Mouse (Mus musculus) kidney, postnatal 0 days (tissue): ENCODE results near the gene Pgd. TPM values are rescaled to one million over a fixed set of nuclear protein-coding genes. Genes with fewer than 3 reads are reported as not detected.

ENCODE experiments used
- ATAC-seq: fragments of 200-750 bp; cut with Nextera tagmentation; replicated peaks from 2 replicates; pipeline ENCODE4 v1.8.0; 2017; ENCODE audit warnings: low read depth, moderate number of reproducible peaks, moderate TSS enrichment, moderate library complexity; ENCODE audit not compliant: low FRiP score
- DNase-seq: peaks from one replicate; pipeline ENCODE4 v3.0.0-alpha.2; 2016; ENCODE audit warnings: low spot score
- H3K27ac ChIP-seq: fragments of 300-500 bp; sonication (generic); 2 replicates; pipeline ENCODE4 v1.5.1; 2014; ENCODE audit warnings: mild to moderate bottlenecking
- H3K27me3 ChIP-seq: fragments of 300-500 bp; sonication (generic); 2 replicates; pipeline ENCODE4 v1.6.1; 2014; ENCODE audit warnings: low read length, mixed read lengths; ENCODE audit not compliant: insufficient read depth
- H3K36me3 ChIP-seq: fragments of 300-500 bp; sonication (generic); 2 replicates; pipeline ENCODE4 v1.6.1; 2014; ENCODE audit warnings: low read length, mixed read lengths; ENCODE audit not compliant: insufficient read depth
- H3K4me1 ChIP-seq: fragments of 300-500 bp; sonication (generic); replicated peaks from 2 replicates; pipeline ENCODE4 v1.6.1; 2014; ENCODE audit warnings: antibody characterized with exemption, low read length, mixed read lengths; ENCODE audit not compliant: insufficient read depth
- H3K4me2 ChIP-seq: fragments of 300-500 bp; sonication (generic); 2 replicates; pipeline ENCODE4 v1.6.1; 2014; ENCODE audit warnings: mild to moderate bottlenecking, low read length, moderate library complexity, mixed read lengths
- H3K4me3 ChIP-seq: fragments of 300-500 bp; sonication (generic); replicated peaks from 2 replicates; pipeline ENCODE4 v1.5.1; 2014; ENCODE audit warnings: low read depth, low read length
- H3K9ac ChIP-seq: fragments of 300-500 bp; sonication (generic); 2 replicates; pipeline ENCODE4 v1.6.1; 2014; ENCODE audit warnings: low read depth, low read length
- H3K9me3 ChIP-seq: fragments of 300-500 bp; sonication (generic); replicated peaks from 2 replicates; pipeline ENCODE4 v1.6.1; 2016; ENCODE audit warnings: low read length, inconsistent platforms, mixed read lengths
- CTCF ChIP-seq: IDR thresholded peaks from 2 replicates; pipeline ENCODE4 v1.5.1; 2016; ENCODE audit warnings: antibody characterized with exemption, low read depth, mild to moderate bottlenecking, moderate library complexity
- WGBS: fragments of 180-500 bp; shearing (Covaris S2); extraction: QIAGEN DNeasy Blood & Tissue Kit; methylation state at CpG from one replicate; pipeline ENCODE4 v1.1.7; 2014; 5-methylcytosine and 5-hydroxymethylcytosine counted together
- polyA plus RNA-seq: library from polyadenylated mRNA; unstranded; fragments of >200 nt; fragmentation: Nextera tagmentation; extraction: Ambion mirVana; gene quantifications from 2 replicates; pipeline ENCODE4 v1.2.1, GENCODE M21; 2015

The Pgd gene
- polyA plus RNA-seq, 1 experiment from 2014 or later = 95.4 TPM

- WGBS = 92% methylated on average over 4 of the region's 4 CpGs
- no peak for TF ChIP-seq CTCF
- Histone ChIP-seq H3K9ac (no peak overlapping the region), H3K9me3 (no peaks in the 10 kb centered on the region), H3K27ac (no peak overlapping the region), H3K4me2 (no peak overlapping the region), H3K27me3 (no peaks in the 10 kb centered on the region), H3K4me1 (no peaks in the 10 kb centered on the region), H3K4me3 (no peak overlapping the region), H3K36me3 (peaks cover 34% of the 10 kb centered on the region)
- ATAC-seq = no peak
- DNase-seq = no peak
These were observed 34.5 kb upstream of the Pgd start for GRCm38 (mm10) chr4:149201110-149201509.

DNA sequence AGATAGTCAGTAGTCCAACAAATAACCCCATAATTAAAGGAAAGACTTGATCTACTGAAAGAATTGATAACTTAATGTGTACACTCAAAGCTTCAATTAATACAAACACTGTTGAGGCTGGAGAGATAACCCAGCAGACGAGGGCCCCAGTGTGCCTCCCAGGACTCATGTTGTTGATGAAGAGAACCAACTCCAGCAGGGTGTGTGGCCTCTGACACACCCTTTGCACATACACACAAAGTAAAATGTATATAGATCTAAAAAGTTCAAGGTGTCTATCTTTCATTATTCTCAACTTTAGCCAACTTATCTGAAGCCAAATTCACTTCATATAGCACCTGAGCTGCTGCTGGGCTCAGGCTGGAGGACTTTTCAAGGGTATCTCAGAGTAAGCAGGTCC lies 30.6 kb upstream of the Pgd start:
- WGBS = 86% methylated on average over 1 of the region's 1 CpGs
- DNase-seq (no peak), ATAC-seq (no peak)
- Histone ChIP-seq H3K4me2 (no peak overlapping the region), H3K9me3 (no peaks in the 10 kb centered on the region), H3K27ac (no peak overlapping the region), H3K4me1 (no peaks in the 10 kb centered on the region), H3K9ac (no peak overlapping the region), H3K36me3 (peaks cover 37% of the 10 kb centered on the region), H3K27me3 (no peaks in the 10 kb centered on the region), H3K4me3 (no peak overlapping the region)
- no peak for TF ChIP-seq CTCF

DNA sequence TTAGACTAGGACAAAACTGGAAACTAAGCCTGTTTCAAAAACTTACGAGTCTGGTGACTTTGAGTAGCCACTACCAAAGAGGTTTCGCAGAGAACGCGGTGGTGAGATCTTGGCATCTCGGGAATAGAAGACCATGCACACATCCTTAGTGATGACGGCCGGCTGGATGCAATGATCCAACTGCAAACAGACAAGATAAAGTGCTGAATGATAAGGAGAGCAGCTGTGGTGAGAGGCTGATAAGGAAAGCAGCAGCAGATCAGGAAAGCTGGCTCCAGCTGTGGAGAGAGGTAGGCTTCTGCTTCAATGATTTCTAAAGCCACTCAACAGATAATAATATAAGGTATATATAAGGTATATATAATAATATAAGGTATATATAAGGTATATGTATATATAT lies 24.5 kb upstream of the Pgd start:
- no peaks in the 10 kb centered on the region for H3K4me1 ChIP-seq
- H3K27ac ChIP-seq = no peak overlapping the region
- WGBS = 94% methylated on average over 7 of the region's 7 CpGs
- H3K4me2 ChIP-seq = no peak overlapping the region
- H3K36me3 ChIP-seq = peaks cover 24% of the 10 kb centered on the region
- H3K27me3 ChIP-seq = no peaks in the 10 kb centered on the region
- H3K4me3 ChIP-seq = no peak overlapping the region
- ATAC-seq (no peak), DNase-seq (no peak)
- no peak overlapping the region for H3K9ac ChIP-seq
- TF ChIP-seq CTCF = no peak
- H3K9me3 ChIP-seq = no peaks in the 10 kb centered on the region

GRCm38 (mm10) chr4:149188563-149188962 lies 22.0 kb upstream of the Pgd start:
- WGBS = 95% methylated on average over 2 of the region's 2 CpGs
- Histone ChIP-seq H3K4me3 (no peak overlapping the region), H3K36me3 (peaks cover 29% of the 10 kb centered on the region), H3K4me1 (no peaks in the 10 kb centered on the region), H3K9me3 (no peaks in the 10 kb centered on the region), H3K9ac (no peak overlapping the region), H3K27ac (no peak overlapping the region), H3K27me3 (no peaks in the 10 kb centered on the region), H3K4me2 (no peak overlapping the region)
- no peak for TF ChIP-seq CTCF
- ATAC-seq (no peak), DNase-seq (no peak)

- Histone ChIP-seq H3K27ac (no peak overlapping the region), H3K9ac (no peak overlapping the region), H3K4me2 (no peak overlapping the region), H3K4me3 (no peak overlapping the region), H3K4me1 (no peaks in the 10 kb centered on the region), H3K27me3 (no peaks in the 10 kb centered on the region), H3K9me3 (no peaks in the 10 kb centered on the region), H3K36me3 (peaks cover 46% of the 10 kb centered on the region)
- peak; percentile 66 for TF ChIP-seq CTCF
- 67% methylated on average over 4 of the region's 4 CpGs for WGBS
- ATAC-seq = no peak
- DNase-seq = no peak
These were observed 16.2 kb upstream of the Pgd start for GRCm38 (mm10) chr4:149182755-149183154.

- peaks cover 45% of the 10 kb centered on the region for H3K36me3 ChIP-seq
- no peak for ATAC-seq
These were observed 15.6 kb upstream of the Pgd start for GRCm38 (mm10) chr4:149182192-149182591.

DNA sequence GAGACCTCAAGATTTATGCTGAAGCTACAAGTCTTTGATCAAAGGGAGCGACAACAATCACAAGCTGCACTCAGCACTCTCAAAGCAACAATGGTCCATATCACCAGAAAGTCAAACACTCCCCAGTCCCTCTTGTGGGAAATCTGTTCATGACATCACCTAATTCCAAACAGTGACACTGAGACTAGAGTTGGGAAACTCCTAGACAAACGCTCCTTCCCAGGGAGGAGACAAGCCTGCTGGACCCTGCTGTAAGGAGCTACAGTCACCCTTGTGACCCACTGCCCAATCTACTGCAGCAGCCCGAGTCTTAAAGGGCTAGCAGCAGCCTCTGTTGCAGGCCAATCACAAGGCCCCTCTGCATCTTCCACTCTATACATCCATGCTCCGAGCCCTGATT lies 13.0 kb upstream of the Pgd start:
- Histone ChIP-seq H3K4me3 (no peak overlapping the region), H3K36me3 (peaks cover 32% of the 10 kb centered on the region), H3K9me3 (no peaks in the 10 kb centered on the region), H3K4me2 (no peak overlapping the region), H3K4me1 (no peaks in the 10 kb centered on the region), H3K27ac (no peak overlapping the region), H3K27me3 (no peaks in the 10 kb centered on the region), H3K9ac (no peak overlapping the region)
- ATAC-seq (no peak), DNase-seq (no peak)
- no peak for TF ChIP-seq CTCF
- WGBS = 51% methylated on average over 4 of the region's 4 CpGs

More at GRCm38 (mm10) chr4:149182192-149182591, 15.6 kb upstream of the Pgd start:
- Histone ChIP-seq H3K27ac (no peak overlapping the region), H3K4me3 (no peak overlapping the region), H3K27me3 (no peaks in the 10 kb centered on the region), H3K9me3 (no peaks in the 10 kb centered on the region), H3K9ac (no peak overlapping the region), H3K4me2 (no peak overlapping the region), H3K4me1 (no peaks in the 10 kb centered on the region)
- TF ChIP-seq CTCF = no peak
- no peak for DNase-seq
- WGBS = 82% methylated on average over 7 of the region's 7 CpGs
